Mouse (Mus musculus): ENCODE measurements at regions not wholly inside any gene's neighbourhood (a gene's known extent, or its start where the extent isn't known, plus 50 kb on each side); places are given as distances from the start of the nearest gene placed in this dataset.
A peak's percentile ranks its signal among the peaks of the same experiment; 100 is the strongest.

GRCm38 (mm10) chr2:61453490-61454281, 124.7 kb upstream of the Tank start:
- no peak for DNase-seq (ENCODE audit: low spot score)

DNA sequence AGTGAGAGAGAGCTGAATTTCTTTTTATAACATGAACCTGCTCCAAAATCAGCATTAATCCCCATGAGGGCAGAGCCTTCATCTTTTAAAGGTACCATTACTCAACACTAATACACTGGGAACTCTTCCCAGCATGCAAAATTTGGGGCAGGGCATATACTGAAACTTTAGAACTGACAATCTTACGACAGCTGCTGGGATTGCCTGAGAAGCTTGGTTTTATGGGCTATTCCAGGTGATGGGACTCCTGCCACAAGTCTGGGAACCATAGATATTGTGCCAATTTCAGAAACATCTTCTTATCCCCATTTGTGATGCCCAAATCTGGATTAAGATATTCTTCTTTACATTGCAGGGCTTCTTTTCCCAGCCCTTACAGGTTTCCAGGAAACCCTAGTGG, 125.8 kb upstream of the Tank start:
- no peak for DNase-seq (ENCODE audit: low spot score)

- DNase-seq (ENCODE audit: low spot score), result no peak
Measured at GRCm38 (mm10) chr2:61450731-61451130, 127.7 kb upstream of the Tank start.

DNA sequence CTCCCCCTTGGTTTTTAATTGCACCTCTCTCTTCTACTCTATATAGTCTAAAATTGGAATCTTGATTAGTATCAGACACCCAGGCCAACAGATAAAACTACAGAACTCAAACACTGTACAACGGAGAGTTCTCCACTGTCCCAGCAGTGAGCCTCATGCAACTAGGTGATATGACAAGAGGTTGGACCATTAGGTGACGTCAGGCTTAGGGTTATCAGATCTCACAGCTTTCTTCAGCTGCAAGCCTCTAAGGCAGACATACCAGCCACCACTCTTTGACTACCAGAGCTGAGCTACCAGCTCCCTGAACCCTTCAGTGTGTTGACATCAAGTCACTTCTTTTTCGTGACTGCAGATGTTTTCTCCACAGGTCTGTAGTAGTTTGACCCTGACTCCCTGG, 141.8 kb upstream of the Tank start:
- DNase-seq (ENCODE audit: low spot score), result no peak

GRCm38 (mm10) chr2:61407881-61408280, 170.5 kb upstream of the Tank start:
- DNase-seq (ENCODE audit: low spot score), result no peak

DNA sequence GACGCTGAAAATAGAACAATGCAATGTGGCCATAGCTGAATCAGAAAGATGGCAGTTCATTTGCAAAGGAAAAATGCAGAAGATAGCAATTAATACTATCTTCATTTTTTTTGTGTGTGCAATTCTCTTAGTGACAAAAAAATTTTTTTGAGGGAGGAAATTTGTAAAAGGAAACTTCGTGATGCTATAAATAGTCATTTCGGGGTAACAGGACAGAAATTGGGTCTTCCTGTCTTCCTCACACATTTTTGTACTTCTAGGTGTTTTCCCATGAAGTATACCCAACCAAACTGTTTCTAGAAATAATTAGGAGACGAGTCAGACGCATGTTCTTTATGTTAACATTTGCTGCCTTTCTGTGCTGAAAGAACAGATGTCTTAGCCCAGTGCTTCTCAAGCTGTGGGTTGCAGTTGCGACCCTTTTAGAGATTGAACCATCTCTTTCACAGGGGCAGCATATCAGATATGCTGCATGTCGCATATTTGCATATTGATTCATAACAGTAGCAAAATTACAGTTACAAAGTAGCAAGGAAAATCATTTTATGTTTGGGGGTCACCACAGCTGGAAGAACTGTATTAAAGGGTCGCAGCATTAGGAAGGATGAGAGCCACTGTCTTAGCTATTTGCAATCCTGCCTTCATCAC, 172.2 kb upstream of the Tank start:
- no peak for DNase-seq (ENCODE audit: low spot score)

DNA sequence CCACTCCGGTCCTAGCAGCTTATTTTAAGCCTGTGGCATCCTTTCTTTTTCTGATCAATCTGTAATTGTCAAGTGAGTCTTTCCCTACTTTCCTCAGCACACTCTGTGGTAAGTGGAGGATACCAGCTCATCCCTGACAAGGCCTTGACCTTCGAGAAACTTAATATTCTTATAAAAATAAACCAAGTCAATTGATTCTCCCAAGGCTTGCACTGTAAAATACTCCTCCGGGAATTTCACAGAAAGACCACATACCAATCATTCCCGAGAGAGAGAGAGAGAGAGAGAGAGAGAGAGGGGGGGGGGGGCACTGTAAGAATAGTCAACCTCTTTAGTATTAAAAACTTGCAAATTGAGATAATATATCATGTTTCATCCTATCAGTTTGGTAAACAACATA, 173.1 kb upstream of the Tank start:
- DNase-seq (ENCODE audit: low spot score), result no peak

- no peak for DNase-seq (ENCODE audit: low spot score)
Measured at GRCm38 (mm10) chr2:61402588-61403487, 175.5 kb upstream of the Tank start.

DNA sequence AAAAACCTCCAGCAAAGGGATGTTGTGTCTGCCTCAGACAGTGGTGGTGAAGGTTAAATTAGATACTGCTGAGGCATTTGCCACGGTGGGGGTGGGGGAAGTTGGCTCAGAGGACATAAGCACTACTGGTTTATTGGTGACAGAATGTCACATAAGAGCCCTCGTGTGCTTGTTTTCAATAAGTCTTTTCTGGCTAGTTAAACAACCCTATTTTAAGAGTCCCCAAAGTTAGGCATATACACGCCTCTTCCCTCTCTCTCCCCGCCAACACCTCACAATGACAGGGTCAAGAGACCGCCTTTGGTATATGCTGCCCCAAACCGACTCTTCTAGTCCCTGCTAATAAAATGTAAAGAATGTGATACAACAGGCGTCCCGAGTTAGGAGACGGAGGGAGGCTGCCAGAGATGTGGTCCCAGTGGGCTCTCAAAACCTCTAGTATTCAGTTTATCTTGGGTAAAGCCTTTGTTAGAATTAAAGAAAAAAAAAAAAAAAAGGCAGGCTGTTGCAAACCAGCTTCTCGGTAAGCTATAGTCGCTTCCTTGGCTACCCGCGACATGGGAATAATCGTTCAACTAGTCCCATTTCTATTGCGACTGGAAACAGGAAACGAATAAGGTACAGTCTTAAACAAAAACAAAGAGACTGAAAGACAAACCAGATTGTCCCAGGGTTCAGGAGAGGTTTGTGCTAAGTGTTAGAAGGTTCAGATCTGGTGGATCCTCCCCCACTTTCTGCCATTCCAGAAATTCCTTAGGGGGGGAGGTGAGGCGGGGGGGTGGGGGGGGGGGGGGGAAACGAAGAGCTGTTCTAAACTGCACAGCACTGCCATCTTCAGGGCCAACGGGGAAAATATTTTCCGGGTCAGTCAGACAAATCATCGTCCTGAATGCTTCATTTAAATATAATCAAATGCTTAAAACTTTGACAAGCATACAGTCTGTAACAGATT, 176.5 kb upstream of the Tank start:
- peak; percentile 48 for DNase-seq (ENCODE audit: low spot score)

DNA sequence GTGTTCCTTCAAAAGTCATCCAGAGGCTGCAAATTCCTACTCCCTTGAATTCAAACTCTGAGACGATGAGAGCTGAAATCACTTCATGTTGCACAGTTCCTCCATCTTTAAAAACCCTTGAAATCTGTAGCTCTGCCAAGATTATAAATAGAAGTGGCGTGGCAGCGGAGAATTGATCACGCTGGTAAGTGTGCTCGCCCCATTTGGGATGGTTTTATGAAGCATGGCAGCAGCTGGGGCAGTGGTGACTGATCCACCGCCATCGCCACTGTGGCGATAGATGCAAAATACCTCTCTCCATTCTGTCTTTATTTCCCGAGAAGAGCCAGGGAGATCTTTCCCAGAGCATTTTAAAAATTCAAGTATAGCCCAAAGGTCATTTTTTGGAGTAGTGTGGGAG, 179.8 kb upstream of the Tank start:
- no peak for DNase-seq (ENCODE audit: low spot score)

- no peak for DNase-seq (ENCODE audit: low spot score)
Measured at GRCm38 (mm10) chr2:61389622-61390021, 188.8 kb upstream of the Tank start.

DNA sequence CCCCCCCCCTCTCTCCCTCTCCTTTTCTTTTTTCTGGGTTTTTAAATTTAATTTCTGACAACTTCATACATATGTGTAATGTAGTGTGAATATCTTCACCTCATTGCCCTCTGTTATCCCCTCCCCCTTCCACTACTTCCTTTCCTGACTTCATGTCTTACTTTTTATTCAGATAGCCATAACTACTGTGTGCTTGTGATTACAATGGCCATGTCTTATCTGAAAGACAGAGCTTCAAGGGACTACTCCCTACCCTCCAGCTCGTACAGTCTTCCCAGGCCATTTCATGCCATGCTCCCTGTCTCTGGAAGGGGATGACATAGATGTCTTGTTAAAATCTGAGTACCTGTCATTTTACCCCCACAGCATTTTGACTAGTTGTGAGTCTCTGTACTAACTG, 189.2 kb upstream of the Tank start:
- DNase-seq (ENCODE audit: low spot score), result no peak

DNA sequence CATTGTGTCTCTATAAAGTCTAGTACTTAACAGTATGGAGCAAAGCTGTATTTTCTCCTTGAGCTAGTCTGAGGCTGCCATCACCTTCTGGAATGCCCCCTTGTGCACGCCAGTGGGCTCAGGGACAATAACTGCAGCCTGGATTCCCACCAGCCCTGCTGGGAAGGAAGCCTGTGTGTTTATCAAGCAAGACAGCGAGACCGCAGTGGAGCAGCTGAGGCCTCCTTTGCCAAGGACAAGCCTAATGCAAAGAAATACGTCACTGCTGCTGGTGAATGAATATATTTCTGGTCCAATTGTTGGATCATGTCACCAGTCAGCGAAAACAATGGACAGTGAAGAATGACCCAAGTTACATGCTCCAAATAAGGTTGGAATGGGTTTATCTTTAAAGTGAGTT, 190.8 kb upstream of the Tank start:
- DNase-seq (ENCODE audit: low spot score), result no peak

GRCm38 (mm10) chr2:61386966-61387365, 191.4 kb upstream of the Tank start:
- DNase-seq (ENCODE audit: low spot score), result no peak

DNA sequence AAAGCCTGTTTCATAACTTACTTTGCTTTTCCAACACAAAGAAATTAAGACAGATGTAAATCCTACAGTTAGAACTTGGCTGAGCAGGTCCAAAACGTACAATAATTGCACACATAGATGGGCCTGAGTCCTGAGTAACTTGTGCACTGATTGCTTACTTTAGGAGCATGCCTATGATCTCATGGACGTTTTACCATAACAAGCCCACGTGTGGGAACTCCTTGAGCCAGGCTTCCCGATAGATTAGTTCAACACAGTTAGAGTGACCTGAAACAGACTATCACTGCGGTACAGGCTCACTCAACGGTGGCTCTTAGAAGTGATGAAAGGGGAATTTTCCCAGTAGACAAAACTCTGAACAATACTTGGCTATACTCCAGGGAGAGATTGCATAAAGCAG, 193.9 kb upstream of the Tank start:
- DNase-seq (ENCODE audit: low spot score), result no peak

DNA sequence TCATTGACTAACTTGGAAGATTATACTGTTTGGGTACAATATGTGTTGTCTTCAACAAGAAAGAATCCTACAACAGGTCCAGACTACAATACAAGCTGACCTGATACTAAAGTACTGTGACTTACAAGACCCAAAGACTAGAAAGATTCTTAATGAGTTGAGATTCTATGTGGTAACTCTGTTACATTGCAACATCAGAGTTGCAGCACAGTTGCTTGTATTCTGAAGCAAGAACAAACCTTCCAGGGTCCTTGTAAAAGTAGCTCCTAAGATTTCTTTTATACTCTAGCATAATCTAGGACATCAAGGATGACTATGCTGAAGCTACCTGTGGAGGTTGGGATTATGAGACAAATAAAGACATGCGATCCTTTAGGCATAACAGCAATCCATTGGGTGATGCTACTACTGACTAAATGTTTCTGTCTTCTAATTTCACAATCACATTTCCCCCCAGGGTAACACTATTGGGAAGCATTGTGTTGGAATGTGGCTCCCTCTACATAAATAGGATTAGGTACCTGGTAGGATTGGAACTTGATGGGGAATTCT, 194.6 kb upstream of the Tank start:
- no peak for DNase-seq (ENCODE audit: low spot score)

GRCm38 (mm10) chr2:61379076-61379475, 199.3 kb upstream of the Tank start:
- no peak for DNase-seq (ENCODE audit: low spot score)

- DNase-seq (ENCODE audit: low spot score), result no peak
Measured at GRCm38 (mm10) chr2:61378297-61378696, 200.1 kb upstream of the Tank start.

GRCm38 (mm10) chr2:61377756-61378155, 200.6 kb upstream of the Tank start:
- no peak for DNase-seq (ENCODE audit: low spot score)

GRCm38 (mm10) chr2:61362606-61363005, 215.8 kb upstream of the Tank start:
- DNase-seq (ENCODE audit: low spot score), result no peak

DNA sequence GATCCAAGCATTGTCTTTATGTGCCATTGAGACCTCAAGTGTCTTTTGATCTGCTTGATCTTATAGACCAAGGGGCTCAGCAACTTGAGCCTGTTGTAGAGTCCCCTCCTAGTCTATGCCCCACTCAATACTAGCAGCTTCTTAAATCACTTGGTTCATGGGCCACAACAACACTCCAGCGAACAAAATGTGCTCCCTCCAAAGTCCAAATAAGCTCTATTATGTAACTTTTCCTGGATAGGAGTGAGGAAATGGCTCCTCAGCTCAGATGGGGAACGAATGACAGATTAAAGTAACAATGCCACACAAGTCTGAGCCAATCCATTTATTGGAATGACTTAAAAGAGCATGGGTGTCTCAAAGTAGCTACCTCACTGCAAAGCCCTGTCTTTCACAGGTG, 217.0 kb upstream of the Tank start:
- no peak for DNase-seq (ENCODE audit: low spot score)

Measured in layer of hippocampus, adult 11-12 months (tissue).